Mouse (Mus musculus): ENCODE results near the gene E2f1. TPM values are rescaled to one million over a fixed set of nuclear protein-coding genes. Genes with fewer than 3 reads are reported as not detected.

The E2f1 gene
- polyA plus RNA-seq, 1 experiment from 2014 or later, result 7.2 TPM

DNA sequence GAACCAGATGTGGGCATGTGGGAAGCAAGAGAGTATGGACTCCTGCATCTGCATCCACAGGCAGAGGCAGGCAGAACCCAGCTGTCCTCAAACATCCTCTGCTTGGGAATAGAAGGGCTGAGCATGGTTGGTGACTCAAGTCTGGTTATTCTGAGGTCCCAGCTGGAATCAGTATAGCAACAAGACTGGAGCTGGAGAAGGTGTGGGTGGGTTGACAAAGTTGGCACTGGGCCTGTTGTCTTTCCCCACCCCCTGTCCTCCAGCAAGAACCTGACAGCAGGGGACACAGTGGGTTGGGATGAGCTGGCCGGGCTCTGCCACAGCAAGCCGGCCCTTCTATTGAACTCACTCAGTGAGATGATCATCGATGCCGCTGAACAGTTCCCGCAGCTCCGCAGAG, 14.5 kb downstream of the E2f1 start:
- Histone ChIP-seq H3K36me3 (replicated peaks; ENCODE audit: control insufficient read depth, insufficient read depth, low read depth, low read length) (no peaks in the 10 kb centered on the region), H3K4me2 (ENCODE audit: low read depth, low read length) (no peak overlapping the region), H3K27ac (replicated peaks; ENCODE audit: low read depth, low read length) (no peak overlapping the region), H3K27me3 (ENCODE audit: control insufficient read depth, insufficient read depth, low read length) (peaks cover 3% of the 10 kb centered on the region; the same call in 1 of the 2 replicates), H3K4me3 (ENCODE audit: low read depth, low read length) (no peak overlapping the region), H3K4me1 (ENCODE audit: control insufficient read depth, insufficient read depth, low read length) (peaks cover 3% of the 10 kb centered on the region; the same call in 1 of the 2 replicates), H3K9me3 (replicated peaks; ENCODE audit: control insufficient read depth, low read length) (no peaks in the 10 kb centered on the region), H3K9ac (replicated peaks; ENCODE audit: low read length) (no peak overlapping the region)
- no peak for DNase-seq (ENCODE audit: low spot score)
- no peak for ATAC-seq (replicated peaks; ENCODE audit: insufficient number of reproducible peaks, low FRiP score, low TSS enrichment, low read depth)
- 84% methylated on average over 6 of the region's 6 CpGs for WGBS

DNA sequence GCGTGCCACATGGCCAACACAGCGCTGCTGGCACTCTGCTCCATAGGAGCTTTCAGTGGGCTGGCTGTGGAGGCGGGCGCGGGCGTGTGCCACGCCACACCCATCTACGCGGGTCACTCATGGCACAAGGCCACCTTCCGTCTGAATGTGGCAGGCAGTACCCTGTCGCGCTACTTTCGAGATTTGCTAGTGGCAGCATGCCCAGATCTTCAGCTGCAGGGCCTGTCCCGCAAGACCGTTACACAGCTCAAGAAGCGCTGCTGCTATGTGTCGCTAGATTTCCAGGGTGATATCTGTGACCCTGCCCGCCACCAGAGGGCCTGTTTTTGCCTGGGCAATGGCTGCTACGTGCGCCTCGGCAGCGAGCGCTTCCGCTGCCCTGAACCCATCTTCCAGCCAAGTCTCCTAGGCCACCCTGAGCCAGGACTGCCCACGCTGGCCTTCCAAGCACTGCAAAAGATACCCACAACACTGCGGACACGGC, 17.2 kb downstream of the E2f1 start:
- no peak overlapping the region for H3K4me3 ChIP-seq (ENCODE audit: low read depth, low read length)
- peak overlapping the region; percentile 32; the same call in 1 of the 2 replicates for H3K9ac ChIP-seq (replicated peaks; ENCODE audit: low read length)
- no peaks in the 10 kb centered on the region for H3K36me3 ChIP-seq (replicated peaks; ENCODE audit: control insufficient read depth, insufficient read depth, low read depth, low read length)
- H3K4me1 ChIP-seq (ENCODE audit: control insufficient read depth, insufficient read depth, low read length), result peaks cover 4% of the 10 kb centered on the region; the same call in 1 of the 2 replicates
- peak overlapping the region; percentile 11; the same call in 1 of the 2 replicates for H3K4me2 ChIP-seq (ENCODE audit: low read depth, low read length)
- DNase-seq (ENCODE audit: low spot score) (peak; percentile 66), ATAC-seq (replicated peaks; ENCODE audit: insufficient number of reproducible peaks, low FRiP score, low TSS enrichment, low read depth) (0 out of 2 replicates have a peak, but pooled peaks have one; percentile 8)
- H3K9me3 ChIP-seq (replicated peaks; ENCODE audit: control insufficient read depth, low read length), result no peaks in the 10 kb centered on the region
- peaks cover 3% of the 10 kb centered on the region for H3K27me3 ChIP-seq (ENCODE audit: control insufficient read depth, insufficient read depth, low read length)
- H3K27ac ChIP-seq (replicated peaks; ENCODE audit: low read depth, low read length), result no peak overlapping the region
- 30% methylated on average over 27 of the region's 27 CpGs for WGBS

DNA sequence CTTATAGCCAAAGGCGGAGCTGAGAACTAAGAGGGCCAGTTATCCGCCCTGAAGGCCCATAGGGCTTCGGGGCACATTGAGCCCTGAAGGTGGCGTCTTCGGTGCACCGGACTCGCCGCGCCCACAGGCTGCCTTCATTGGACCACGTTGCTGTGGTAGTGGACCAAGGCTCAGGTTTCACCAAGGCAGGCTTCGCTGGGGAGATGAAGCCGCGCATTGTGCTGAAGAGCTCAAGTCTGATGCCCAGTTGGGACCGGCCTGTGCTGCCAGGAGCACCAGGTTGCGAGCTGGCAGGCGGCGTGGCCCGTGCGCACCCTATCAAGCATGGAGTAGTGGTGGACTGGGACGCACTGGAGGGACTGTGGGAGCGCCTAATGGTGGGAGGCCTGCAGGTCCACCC, 17.8 kb downstream of the E2f1 start:
- Histone ChIP-seq H3K4me3 (ENCODE audit: low read depth, low read length) (no peak overlapping the region), H3K27ac (replicated peaks; ENCODE audit: low read depth, low read length) (no peak overlapping the region), H3K9me3 (replicated peaks; ENCODE audit: control insufficient read depth, low read length) (no peaks in the 10 kb centered on the region), H3K4me2 (ENCODE audit: low read depth, low read length) (peak overlapping the region; percentile 11; the same call in 1 of the 2 replicates), H3K27me3 (ENCODE audit: control insufficient read depth, insufficient read depth, low read length) (peaks cover 3% of the 10 kb centered on the region), H3K36me3 (replicated peaks; ENCODE audit: control insufficient read depth, insufficient read depth, low read depth, low read length) (no peaks in the 10 kb centered on the region), H3K4me1 (ENCODE audit: control insufficient read depth, insufficient read depth, low read length) (peaks cover 4% of the 10 kb centered on the region; the same call in 1 of the 2 replicates), H3K9ac (replicated peaks; ENCODE audit: low read length) (no peak overlapping the region; the same call in 1 of the 2 replicates)
- DNase-seq (ENCODE audit: low spot score) (no peak), ATAC-seq (replicated peaks; ENCODE audit: insufficient number of reproducible peaks, low FRiP score, low TSS enrichment, low read depth) (no peak)
- WGBS, result 33% methylated on average over 21 of the region's 21 CpGs

DNA sequence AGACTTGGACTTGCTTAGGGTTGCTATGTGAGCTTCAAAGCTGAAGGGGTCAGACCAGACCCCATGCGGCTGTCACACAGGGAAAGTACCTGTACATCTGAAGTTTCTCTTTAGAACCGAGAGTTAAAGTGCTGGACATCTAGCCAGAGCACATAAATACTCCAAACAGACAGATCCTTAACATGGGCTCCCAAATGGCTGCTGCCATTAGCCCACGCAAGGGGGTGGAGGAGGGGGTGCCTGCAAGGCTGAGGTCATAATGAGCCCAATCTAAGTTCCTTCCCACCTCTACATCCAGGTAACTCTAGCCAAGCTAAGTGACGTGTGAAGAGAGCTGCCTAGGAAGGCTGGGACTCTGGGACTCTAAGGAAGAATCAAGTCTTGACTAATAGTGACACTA, 18.2 kb downstream of the E2f1 start, which contains the start of gene Actl10:
Gene Actl10 (plus strand): TSS at position 301 of the 400 bp plus-strand sequence.
- H3K4me1 ChIP-seq (ENCODE audit: control insufficient read depth, insufficient read depth, low read length), result peaks cover 4% of the 10 kb centered on the region; the same call in 1 of the 2 replicates
- no peak within 1 kb of the TSS for H3K27ac ChIP-seq (replicated peaks; ENCODE audit: low read depth, low read length)
- H3K9me3 ChIP-seq (replicated peaks; ENCODE audit: control insufficient read depth, low read length), result no peaks in the 10 kb centered on the region
- peak within 1 kb of the TSS; percentile 15; the same call in 1 of the 2 replicates for H3K9ac ChIP-seq (replicated peaks; ENCODE audit: low read length)
- H3K27me3 ChIP-seq (ENCODE audit: control insufficient read depth, insufficient read depth, low read length), result peaks cover 3% of the 10 kb centered on the region
- H3K4me3 ChIP-seq (ENCODE audit: low read depth, low read length), result no peak within 1 kb of the TSS
- H3K36me3 ChIP-seq (replicated peaks; ENCODE audit: control insufficient read depth, insufficient read depth, low read depth, low read length), result no peaks in the 10 kb centered on the region
- peak within 1 kb of the TSS; percentile 11; the same call in 1 of the 2 replicates for H3K4me2 ChIP-seq (ENCODE audit: low read depth, low read length)
- WGBS, result 78% methylated on average over 4 of the region's 4 CpGs
- ATAC-seq (replicated peaks; ENCODE audit: insufficient number of reproducible peaks, low FRiP score, low TSS enrichment, low read depth) (no peak), DNase-seq (ENCODE audit: low spot score) (no peak)

DNA sequence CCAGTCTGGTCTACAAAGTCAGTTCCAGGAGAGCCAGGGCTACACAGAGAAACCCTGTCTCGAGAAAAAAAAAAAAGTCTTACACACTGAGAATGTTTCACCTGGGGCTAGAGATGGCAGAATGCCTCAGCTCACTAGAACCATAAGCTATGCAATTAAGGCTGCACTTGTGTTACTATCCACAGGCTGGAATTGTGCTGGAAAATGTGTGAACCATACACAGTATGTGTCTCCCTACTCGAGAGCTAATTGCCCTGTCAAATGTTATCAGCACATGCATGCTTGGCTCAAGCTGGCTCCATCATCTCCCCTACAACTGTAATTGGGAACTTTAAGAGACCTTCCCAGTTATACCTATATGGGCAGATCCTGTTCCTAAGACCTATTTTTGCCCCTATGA, 18.8 kb downstream of the E2f1 start:
- peaks cover 3% of the 10 kb centered on the region for H3K27me3 ChIP-seq (ENCODE audit: control insufficient read depth, insufficient read depth, low read length)
- H3K36me3 ChIP-seq (replicated peaks; ENCODE audit: control insufficient read depth, insufficient read depth, low read depth, low read length), result no peaks in the 10 kb centered on the region
- no peak overlapping the region for H3K9ac ChIP-seq (replicated peaks; ENCODE audit: low read length)
- no peak overlapping the region for H3K27ac ChIP-seq (replicated peaks; ENCODE audit: low read depth, low read length)
- H3K4me2 ChIP-seq (ENCODE audit: low read depth, low read length), result no peak overlapping the region
- ATAC-seq (replicated peaks; ENCODE audit: insufficient number of reproducible peaks, low FRiP score, low TSS enrichment, low read depth) (no peak), DNase-seq (ENCODE audit: low spot score) (no peak)
- 78% methylated on average over 2 of the region's 2 CpGs for WGBS
- H3K4me1 ChIP-seq (ENCODE audit: control insufficient read depth, insufficient read depth, low read length), result peaks cover 4% of the 10 kb centered on the region; the same call in 1 of the 2 replicates
- no peaks in the 10 kb centered on the region for H3K9me3 ChIP-seq (replicated peaks; ENCODE audit: control insufficient read depth, low read length)
- H3K4me3 ChIP-seq (ENCODE audit: low read depth, low read length), result no peak overlapping the region

DNA sequence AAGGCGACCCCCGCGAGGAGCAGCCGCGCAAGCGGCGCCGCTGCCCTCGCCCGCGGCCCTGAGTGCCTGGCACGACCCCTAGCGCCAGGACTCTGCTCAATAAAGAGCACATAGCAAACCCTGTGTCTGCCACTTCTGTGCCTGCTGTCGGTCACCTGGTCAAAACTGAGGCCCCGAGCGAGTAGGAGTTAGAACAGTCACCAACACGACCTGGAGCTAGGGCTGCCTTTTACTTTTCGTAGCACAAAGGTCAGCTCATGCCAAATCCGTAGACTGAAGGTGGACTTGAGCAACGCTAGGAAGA, 19.9 kb downstream of the E2f1 start:
- H3K36me3 ChIP-seq (replicated peaks; ENCODE audit: control insufficient read depth, insufficient read depth, low read depth, low read length), result no peaks in the 10 kb centered on the region
- WGBS, result 13% methylated on average over 20 of the region's 20 CpGs
- ATAC-seq (replicated peaks; ENCODE audit: insufficient number of reproducible peaks, low FRiP score, low TSS enrichment, low read depth), result no peak
- no peaks in the 10 kb centered on the region for H3K9me3 ChIP-seq (replicated peaks; ENCODE audit: control insufficient read depth, low read length)
- no peak overlapping the region for H3K9ac ChIP-seq (replicated peaks; ENCODE audit: low read length)
- peak overlapping the region; percentile 38 for H3K4me3 ChIP-seq (ENCODE audit: low read depth, low read length)
- H3K4me1 ChIP-seq (ENCODE audit: control insufficient read depth, insufficient read depth, low read length), result peaks cover 4% of the 10 kb centered on the region; the same call in 1 of the 2 replicates
- no peak for DNase-seq (ENCODE audit: low spot score)
- no peak overlapping the region for H3K27ac ChIP-seq (replicated peaks; ENCODE audit: low read depth, low read length)
- H3K27me3 ChIP-seq (ENCODE audit: control insufficient read depth, insufficient read depth, low read length), result peaks cover 3% of the 10 kb centered on the region
- H3K4me2 ChIP-seq (ENCODE audit: low read depth, low read length), result peak overlapping the region; percentile 91

DNA sequence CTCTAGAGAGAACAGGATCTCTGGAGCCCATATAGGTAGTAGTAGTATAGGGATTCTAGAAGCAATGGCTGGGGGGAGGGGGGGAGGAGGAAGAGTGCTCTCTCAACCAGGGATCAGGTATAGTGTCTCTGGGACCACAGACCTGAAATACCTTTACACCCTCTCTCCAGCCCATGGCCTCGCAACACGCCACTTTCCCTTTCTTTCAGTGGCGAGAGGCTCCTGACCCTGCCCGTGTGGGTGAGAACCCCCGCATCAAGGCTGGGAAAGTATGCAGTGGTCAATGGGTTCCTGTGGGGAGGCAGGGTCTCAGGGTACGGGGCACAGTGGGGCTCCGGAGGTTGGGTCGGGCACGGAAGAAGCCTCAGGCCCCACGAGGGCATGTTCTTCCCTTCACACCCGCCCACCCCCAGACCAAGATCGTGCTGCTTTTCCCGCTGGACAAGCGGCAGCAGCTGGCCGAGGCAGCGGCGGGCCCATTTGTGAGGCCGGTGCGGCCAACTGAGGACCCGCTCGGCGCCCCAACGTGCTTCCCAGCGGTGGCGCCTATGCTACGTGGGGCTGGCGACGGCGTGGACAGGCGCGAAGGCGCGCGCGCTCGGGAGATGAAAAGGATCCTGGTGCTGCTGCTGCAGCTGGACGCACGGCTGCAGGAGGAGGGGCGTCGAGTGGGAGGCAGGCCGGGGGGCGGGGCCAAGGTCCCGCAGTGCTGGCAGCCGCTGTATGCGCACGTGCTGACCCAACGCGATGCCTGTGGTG, 20.4 kb downstream of the E2f1 start:
- WGBS, result 3% methylated on average over 44 of the region's 48 CpGs
- Histone ChIP-seq H3K36me3 (replicated peaks; ENCODE audit: control insufficient read depth, insufficient read depth, low read depth, low read length) (no peaks in the 10 kb centered on the region), H3K4me3 (ENCODE audit: low read depth, low read length) (peak overlapping the region; percentile 38), H3K9ac (replicated peaks; ENCODE audit: low read length) (peak overlapping the region; percentile 62), H3K4me1 (ENCODE audit: control insufficient read depth, insufficient read depth, low read length) (peaks cover 4% of the 10 kb centered on the region; the same call in 1 of the 2 replicates), H3K9me3 (replicated peaks; ENCODE audit: control insufficient read depth, low read length) (no peaks in the 10 kb centered on the region), H3K27me3 (ENCODE audit: control insufficient read depth, insufficient read depth, low read length) (peaks cover 3% of the 10 kb centered on the region), H3K4me2 (ENCODE audit: low read depth, low read length) (peak overlapping the region; percentile 91), H3K27ac (replicated peaks; ENCODE audit: low read depth, low read length) (no peak overlapping the region)
- DNase-seq (ENCODE audit: low spot score) (peak; percentile 87), ATAC-seq (replicated peaks; ENCODE audit: insufficient number of reproducible peaks, low FRiP score, low TSS enrichment, low read depth) (peak; percentile 24)

DNA sequence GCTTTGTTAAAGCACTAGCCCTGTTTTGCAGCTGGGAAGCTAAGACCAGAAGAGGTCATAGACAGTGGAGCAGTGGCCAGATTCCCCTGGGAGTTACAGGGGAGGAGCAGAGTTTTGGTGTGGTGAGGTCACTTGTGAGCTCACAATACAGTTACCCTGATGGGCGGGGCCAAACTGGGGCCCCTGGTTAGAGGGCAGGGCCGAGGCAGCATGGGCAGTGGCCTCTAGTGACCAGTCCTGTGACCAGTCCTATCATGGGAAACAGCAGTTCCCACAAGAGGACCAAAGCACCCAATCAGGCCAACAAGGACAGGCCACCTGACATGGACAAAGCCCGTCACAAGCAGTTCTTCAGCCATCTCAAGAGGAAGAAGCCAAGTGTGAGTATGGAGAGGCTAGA, 21.0 kb downstream of the E2f1 start:
- DNase-seq (ENCODE audit: low spot score), result no peak
- H3K27me3 ChIP-seq (ENCODE audit: control insufficient read depth, insufficient read depth, low read length), result peaks cover 3% of the 10 kb centered on the region

More for the DNA sequence above, 21.0 kb downstream of the E2f1 start:
- peaks cover 4% of the 10 kb centered on the region; the same call in 1 of the 2 replicates for H3K4me1 ChIP-seq (ENCODE audit: control insufficient read depth, insufficient read depth, low read length)
- no peaks in the 10 kb centered on the region for H3K36me3 ChIP-seq (replicated peaks; ENCODE audit: control insufficient read depth, insufficient read depth, low read depth, low read length)
- no peak overlapping the region for H3K4me3 ChIP-seq (ENCODE audit: low read depth, low read length)
- H3K9me3 ChIP-seq (replicated peaks; ENCODE audit: control insufficient read depth, low read length), result no peaks in the 10 kb centered on the region
- WGBS, result 45% methylated on average over 3 of the region's 3 CpGs
- peak overlapping the region; percentile 62; the same call in 1 of the 2 replicates for H3K9ac ChIP-seq (replicated peaks; ENCODE audit: low read length)
- no peak for ATAC-seq (replicated peaks; ENCODE audit: insufficient number of reproducible peaks, low FRiP score, low TSS enrichment, low read depth)
- no peak overlapping the region for H3K27ac ChIP-seq (replicated peaks; ENCODE audit: low read depth, low read length)
- no peak overlapping the region for H3K4me2 ChIP-seq (ENCODE audit: low read depth, low read length)
